Comparison of ENCODE assay signal across 9 mouse cellular contexts in the genomic region with DNA sequence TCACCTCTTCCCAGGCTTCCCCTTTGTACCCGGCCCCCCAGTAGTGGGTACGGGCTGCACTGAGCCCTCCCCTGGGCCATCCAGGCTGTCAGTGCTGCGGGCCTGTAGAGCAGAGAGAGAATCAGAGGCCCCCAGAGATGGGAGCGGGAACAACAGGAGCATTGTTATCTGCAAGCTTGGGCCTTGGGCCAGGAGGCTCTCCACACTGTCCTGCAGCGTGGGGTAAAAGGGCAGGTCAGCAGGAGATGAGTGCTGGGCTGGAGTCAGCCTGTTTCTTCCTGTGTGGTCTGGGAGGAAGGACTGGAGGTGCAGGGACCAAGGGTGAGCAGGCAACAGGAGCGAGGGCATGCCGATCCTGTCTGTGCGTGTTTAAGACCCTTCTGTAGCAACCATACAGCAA. TPM values are rescaled to one million over a fixed set of nuclear protein-coding genes. Genes with fewer than 3 reads are reported as not detected.
A peak's percentile ranks its signal among the peaks of the same experiment; 100 is the strongest.
DNase-seq lines count a peak whose midpoint lies in the region; ATAC-seq and TF ChIP-seq lines count a peak whose summit lies in the region.
"Had no signal": no experiment of that assay in that cellular context is flagged by ENCODE, and none has a peak within 500 bp of the region (broad histone marks: within the 10 kb centered on the region; RNA-seq: fewer than 3 reads in every experiment).

No protein-coding gene starts in this region.

- peak; percentile 28; the same call in 1 of the 2 replicates for ATAC-seq in lung, embryonic 14.5 days (ENCODE audit: insufficient read depth)
- no peak for ATAC-seq in intestine, embryonic 15.5 days
- ATAC-seq in midbrain, embryonic 16.5 days: no peak
- ATAC-seq in granulocyte monocyte progenitor cell, adult 5-6 weeks (replicated peaks; ENCODE audit: poor library complexity, severe bottlenecking): no peak

- no peaks in the 10 kb centered on the region for H3K27me3 ChIP-seq in lung, embryonic 14.5 days (ENCODE audit: insufficient read depth, low read length)
- peaks cover 26% of the 10 kb centered on the region for H3K27me3 ChIP-seq in forebrain, embryonic 10.5 days (ENCODE audit: poor library complexity, severe bottlenecking)
- no peaks in the 10 kb centered on the region for H3K27me3 ChIP-seq in intestine, embryonic 15.5 days (replicated peaks)
- H3K27me3 ChIP-seq in midbrain, embryonic 16.5 days (ENCODE audit: control insufficient read depth, insufficient read depth, low read depth, low read length): no peaks in the 10 kb centered on the region

- peaks cover 47% of the 10 kb centered on the region for H3K36me3 ChIP-seq in lung, embryonic 14.5 days (ENCODE audit: insufficient read depth)
- H3K36me3 ChIP-seq in forebrain, embryonic 10.5 days (replicated peaks): peaks cover 52% of the 10 kb centered on the region
- peaks cover 20% of the 10 kb centered on the region for H3K36me3 ChIP-seq in intestine, embryonic 15.5 days
- peaks cover 27% of the 10 kb centered on the region for H3K36me3 ChIP-seq in midbrain, embryonic 16.5 days (ENCODE audit: control insufficient read depth, insufficient read depth, low read length)

- 15% methylated on average over 8 of the region's 8 CpGs for WGBS in lung, embryonic 14.5 days
- WGBS in forebrain, embryonic 10.5 days: 7% methylated on average over 8 of the region's 8 CpGs
- WGBS in intestine, embryonic 15.5 days: 35% methylated on average over 8 of the region's 8 CpGs
- WGBS in midbrain, embryonic 16.5 days: 6% methylated on average over 8 of the region's 8 CpGs

- H3K4me2 ChIP-seq in lung, embryonic 14.5 days: peak overlapping the region; percentile 40; the same call in 1 of the 2 replicates
- H3K4me2 ChIP-seq in intestine, embryonic 15.5 days (replicated peaks): peak overlapping the region; percentile 94
- peak overlapping the region; percentile 89 for H3K4me2 ChIP-seq in midbrain, embryonic 16.5 days (ENCODE audit: low read length)

- H3K9me3 ChIP-seq in lung, embryonic 14.5 days (ENCODE audit: low read depth, low read length): no peaks in the 10 kb centered on the region
- no peaks in the 10 kb centered on the region for H3K9me3 ChIP-seq in forebrain, embryonic 10.5 days
- no peaks in the 10 kb centered on the region for H3K9me3 ChIP-seq in intestine, embryonic 15.5 days
- no peaks in the 10 kb centered on the region for H3K9me3 ChIP-seq in midbrain, embryonic 16.5 days (replicated peaks; ENCODE audit: control insufficient read depth, low read length, poor library complexity, severe bottlenecking)

- TF ChIP-seq CTCF in lung, embryonic 14.5 days (IDR thresholded peaks at IDR 0.05; ENCODE audit: low read depth): no peak

- H3K4me3 ChIP-seq in lung, embryonic 14.5 days (ENCODE audit: low read depth, low read length): no peak overlapping the region
- peak overlapping the region; percentile 75 for H3K4me3 ChIP-seq in forebrain, embryonic 10.5 days
- no peak overlapping the region for H3K4me3 ChIP-seq in intestine, embryonic 15.5 days (replicated peaks)
- H3K4me3 ChIP-seq in midbrain, embryonic 16.5 days (ENCODE audit: low read depth, low read length): peak overlapping the region; percentile 80
- H3K4me3 ChIP-seq: heart, adult 2 months had no signal

- H3K27ac ChIP-seq in lung, embryonic 14.5 days (ENCODE audit: low read depth): peak overlapping the region; percentile 22; the same call in 1 of the 2 replicates
- H3K27ac ChIP-seq in forebrain, embryonic 10.5 days: peak overlapping the region; percentile 54; the same call in 1 of the 2 replicates
- no peak overlapping the region for H3K27ac ChIP-seq in intestine, embryonic 15.5 days
- peak overlapping the region; percentile 96 for H3K27ac ChIP-seq in midbrain, embryonic 16.5 days (ENCODE audit: low read length)
- H3K27ac ChIP-seq: heart, adult 2 months had no signal

- peak overlapping the region; percentile 13 for H3K9ac ChIP-seq in lung, embryonic 14.5 days
- 0 out of 2 replicates have a peak overlapping the region, but pooled peaks have one; percentile 23 for H3K9ac ChIP-seq in intestine, embryonic 15.5 days
- H3K9ac ChIP-seq in midbrain, embryonic 16.5 days (ENCODE audit: low read depth, low read length): peak overlapping the region; percentile 93

- peaks cover 15% of the 10 kb centered on the region; the same call in 1 of the 2 replicates for H3K4me1 ChIP-seq in lung, embryonic 14.5 days (ENCODE audit: insufficient read depth)
- H3K4me1 ChIP-seq in forebrain, embryonic 10.5 days: peaks cover 43% of the 10 kb centered on the region
- peaks cover 15% of the 10 kb centered on the region for H3K4me1 ChIP-seq in intestine, embryonic 15.5 days (replicated peaks)
- H3K4me1 ChIP-seq in midbrain, embryonic 16.5 days (ENCODE audit: control insufficient read depth, insufficient read depth, low read length): peaks cover 35% of the 10 kb centered on the region

- DNase-seq in lung, embryonic 14.5 days: peak; percentile 63
- no peak for DNase-seq in lung, postnatal 10 days
- DNase-seq in forebrain, embryonic 10.5 days (ENCODE audit: extremely low spot score, low spot score): no peak
- DNase-seq in T-cell, adult 2 months (ENCODE audit: low spot score): no peak
- no peak for DNase-seq in spleen, postnatal 14 days (ENCODE audit: low spot score in 2 of 2)

RNA-seq across cellular contexts. Expression of gene Arhgap33, which starts 1.9 kb away (rescaled TPM):
- 13.8 and 14.3 TPM in 2 replicates for polyA plus RNA-seq in lung, embryonic 14.5 days (2014; fragmentation: Nextera tagmentation; extraction: Ambion mirVana)
- 29.7 and 31.9 TPM in 2 replicates for polyA plus RNA-seq in forebrain, embryonic 10.5 days (2016; fragmentation: Nextera tagmentation; extraction: Ambion mirVana)
- 7.4 and 7.8 TPM in 2 replicates for polyA plus RNA-seq in intestine, embryonic 15.5 days (2015; fragmentation: Nextera tagmentation; extraction: Ambion mirVana)
- 140 and 149 TPM in 2 replicates for polyA plus RNA-seq in midbrain, embryonic 16.5 days (2015; fragmentation: Nextera tagmentation; extraction: Ambion mirVana)
- 7.0 and 8.6 TPM in 2 replicates for total RNA-seq in granulocyte monocyte progenitor cell, adult 5-6 weeks (2014; fragmentation: Nextera tagmentation)
- 3.7 and 3.8 TPM in 2 replicates for total RNA-seq in granulocyte monocyte progenitor cell, adult 5-6 weeks (2017)

RNA-seq across cellular contexts. Expression of gene Hspb6, which starts 19.0 kb away (rescaled TPM):
- polyA plus RNA-seq in lung, embryonic 14.5 days (2014; fragmentation: Nextera tagmentation; extraction: Ambion mirVana): 24.9 and 26.0 TPM in 2 replicates
- 4.3 and 4.6 TPM in 2 replicates for polyA plus RNA-seq in forebrain, embryonic 10.5 days (2016; fragmentation: Nextera tagmentation; extraction: Ambion mirVana)
- polyA plus RNA-seq in intestine, embryonic 15.5 days (2015; fragmentation: Nextera tagmentation; extraction: Ambion mirVana): 37.8 and 41.5 TPM in 2 replicates
- 7.5 and 11.2 TPM in 2 replicates for polyA plus RNA-seq in midbrain, embryonic 16.5 days (2015; fragmentation: Nextera tagmentation; extraction: Ambion mirVana)
- 3.8 and 14.9 TPM in 2 replicates for total RNA-seq in granulocyte monocyte progenitor cell, adult 5-6 weeks (2014; fragmentation: Nextera tagmentation)
- 3.6 and 3.9 TPM in 2 replicates for total RNA-seq in granulocyte monocyte progenitor cell, adult 5-6 weeks (2017)

RNA-seq across cellular contexts. Expression of gene Proser3, which starts 19.2 kb away (rescaled TPM):
- 18.3 and 18.7 TPM in 2 replicates for polyA plus RNA-seq in lung, embryonic 14.5 days (2014; fragmentation: Nextera tagmentation; extraction: Ambion mirVana)
- 15.2 and 16.1 TPM in 2 replicates for polyA plus RNA-seq in forebrain, embryonic 10.5 days (2016; fragmentation: Nextera tagmentation; extraction: Ambion mirVana)
- polyA plus RNA-seq in intestine, embryonic 15.5 days (2015; fragmentation: Nextera tagmentation; extraction: Ambion mirVana): 8.7 and 10.0 TPM in 2 replicates
- polyA plus RNA-seq in midbrain, embryonic 16.5 days (2015; fragmentation: Nextera tagmentation; extraction: Ambion mirVana): 8.2 and 8.5 TPM in 2 replicates
- total RNA-seq in granulocyte monocyte progenitor cell, adult 5-6 weeks (2014; fragmentation: Nextera tagmentation): 7.3 and 15.8 TPM in 2 replicates
- total RNA-seq in granulocyte monocyte progenitor cell, adult 5-6 weeks (2017): 2.8 and 9.2 TPM in 2 replicates

RNA-seq across cellular contexts. Expression of gene Lin37, which starts 26.7 kb away (rescaled TPM):
- 33.7 and 34.7 TPM in 2 replicates for polyA plus RNA-seq in lung, embryonic 14.5 days (2014; fragmentation: Nextera tagmentation; extraction: Ambion mirVana)
- polyA plus RNA-seq in forebrain, embryonic 10.5 days (2016; fragmentation: Nextera tagmentation; extraction: Ambion mirVana): 40.7 and 44.2 TPM in 2 replicates
- 46.3 and 48.4 TPM in 2 replicates for polyA plus RNA-seq in intestine, embryonic 15.5 days (2015; fragmentation: Nextera tagmentation; extraction: Ambion mirVana)
- 52.1 and 63.8 TPM in 2 replicates for polyA plus RNA-seq in midbrain, embryonic 16.5 days (2015; fragmentation: Nextera tagmentation; extraction: Ambion mirVana)
- total RNA-seq in granulocyte monocyte progenitor cell, adult 5-6 weeks (2014; fragmentation: Nextera tagmentation): 45.4 and 96.9 TPM in 2 replicates
- total RNA-seq in granulocyte monocyte progenitor cell, adult 5-6 weeks (2017): 23.5 and 25.3 TPM in 2 replicates

RNA-seq across cellular contexts. Expression of gene U2af1l4, which starts 30.2 kb away (rescaled TPM):
- 101 and 120 TPM in 2 replicates for polyA plus RNA-seq in lung, embryonic 14.5 days (2014; fragmentation: Nextera tagmentation; extraction: Ambion mirVana)
- 96.1 and 96.7 TPM in 2 replicates for polyA plus RNA-seq in forebrain, embryonic 10.5 days (2016; fragmentation: Nextera tagmentation; extraction: Ambion mirVana)
- polyA plus RNA-seq in intestine, embryonic 15.5 days (2015; fragmentation: Nextera tagmentation; extraction: Ambion mirVana): 73.4 and 76.6 TPM in 2 replicates
- 82.0 and 88.4 TPM in 2 replicates for polyA plus RNA-seq in midbrain, embryonic 16.5 days (2015; fragmentation: Nextera tagmentation; extraction: Ambion mirVana)
- total RNA-seq in granulocyte monocyte progenitor cell, adult 5-6 weeks (2014; fragmentation: Nextera tagmentation): 26.3 and 38.5 TPM in 2 replicates
- 58.6 and 87.2 TPM in 2 replicates for total RNA-seq in granulocyte monocyte progenitor cell, adult 5-6 weeks (2017)

Comparison
In these comparisons a context has a peak if more than half of its experiments do, and no peak if none do; other contexts are left out.
1. H3K4me2 ChIP-seq: peak in every context shown above with its lines; median percentile 94 in intestine, embryonic 15.5 days; 89 in midbrain, embryonic 16.5 days; 40 in lung, embryonic 14.5 days.
2. H3K4me3 ChIP-seq: peak in forebrain, embryonic 10.5 days (single experiment) and midbrain, embryonic 16.5 days (single experiment); none in lung, embryonic 14.5 days (single experiment) and intestine, embryonic 15.5 days (single experiment).
3. H3K9ac ChIP-seq: peak in every context shown above with its lines; median percentile 93 in midbrain, embryonic 16.5 days; 23 in intestine, embryonic 15.5 days; 13 in lung, embryonic 14.5 days.